Mouse (Mus musculus) C2C12 (cell line): ENCODE results near the gene Ccdc146. TPM values are rescaled to one million over a fixed set of nuclear protein-coding genes. Genes with fewer than 3 reads are reported as not detected.

ENCODE experiments used
- H3K27me3 ChIP-seq: one replicate; pipeline ENCODE4 v1.6.1; 2011; ENCODE audit not compliant: control insufficient read depth, insufficient read depth, insufficient read length
- H3K36me3 ChIP-seq: one replicate; pipeline ENCODE4 v1.6.1; 2011; ENCODE audit not compliant: control insufficient read depth, insufficient read depth
- H3K4me3 ChIP-seq: one replicate; pipeline ENCODE4 v1.5.1; 2011; ENCODE audit warnings: mild to moderate bottlenecking, control low read depth; ENCODE audit not compliant: poor library complexity, insufficient read depth, severe bottlenecking
- H3K79me2 ChIP-seq: one replicate; pipeline ENCODE4 v1.6.1; 2011; ENCODE audit not compliant: control insufficient read depth, insufficient read depth
- H3K79me3 ChIP-seq: one replicate; pipeline ENCODE4 v1.6.1; 2011; ENCODE audit warnings: low read depth, control low read depth
- H3ac ChIP-seq: one replicate; pipeline ENCODE3; 2011; ENCODE audit warnings: low read depth; ENCODE audit not compliant: control insufficient read depth, insufficient read length
- CEBPB ChIP-seq: IDR thresholded peaks from one replicate; pipeline ENCODE4 v1.6.1; 2011; ENCODE audit warnings: low read depth, mild to moderate bottlenecking, control low read depth, moderate library complexity
- CTCF ChIP-seq: IDR thresholded peaks from one replicate; pipeline ENCODE4 v1.5.1; 2011; ENCODE audit not compliant: control insufficient read depth, insufficient read depth, insufficient read length
- FOSL1 ChIP-seq: IDR thresholded peaks from one replicate; pipeline ENCODE4 v1.8.0; 2011; ENCODE audit warnings: mild to moderate bottlenecking, low read length; ENCODE audit not compliant: poor library complexity, insufficient read depth, severe bottlenecking
- MAX ChIP-seq: IDR thresholded peaks from one replicate; pipeline ENCODE4 v1.6.1; 2011; ENCODE audit warnings: mild to moderate bottlenecking, control low read depth
- MYOD1 ChIP-seq: IDR thresholded peaks from one replicate; pipeline ENCODE4 v1.6.1; 2011; ENCODE audit warnings: low read depth; ENCODE audit not compliant: control insufficient read depth, insufficient read length
- MYOG ChIP-seq: IDR thresholded peaks from one replicate; pipeline ENCODE4 v1.6.1; 2011; ENCODE audit not compliant: control insufficient read depth, insufficient read length; ENCODE audit errors: extremely low read depth
- USF1 ChIP-seq: IDR thresholded peaks from one replicate; pipeline ENCODE4 v1.6.1; 2011; ENCODE audit warnings: low read depth, mild to moderate bottlenecking, control low read depth, moderate library complexity
- polyA plus RNA-seq: library from polyadenylated mRNA; unstranded; fragments of >200 nt; fragmentation: generic; extraction: Trizol; gene quantifications from one replicate; pipeline ENCODE4 v1.2.1, GENCODE M21; 2012; ENCODE audit warnings: missing spikeins

Gene Ccdc146
- polyA plus RNA-seq, 1 experiment: not detected

- no peak overlapping the region for H3K4me3 ChIP-seq
- no peaks in the 10 kb centered on the region for H3K79me2 ChIP-seq
- no peaks in the 10 kb centered on the region for H3K79me3 ChIP-seq
- no peak overlapping the region for H3ac ChIP-seq
- H3K36me3 ChIP-seq: peaks cover 9% of the 10 kb centered on the region
- TF ChIP-seq USF1 (no peak), CEBPB (no peak), FOSL1 (no peak), MYOG (no peak), CTCF (no peak), MAX (no peak), MYOD1 (no peak)
- H3K27me3 ChIP-seq: no peaks in the 10 kb centered on the region
Observed at GRCm38 (mm10) chr5:21261202-21261844, 163.2 kb downstream of the Ccdc146 start.

- no peak for TF ChIP-seq MAX
- TF ChIP-seq USF1: no peak
- TF ChIP-seq CEBPB: no peak
- no peak for TF ChIP-seq CTCF
- TF ChIP-seq FOSL1: no peak
- no peak for TF ChIP-seq MYOD1
- TF ChIP-seq MYOG: no peak
- Histone ChIP-seq H3K79me3 (no peaks in the 10 kb centered on the region), H3K36me3 (peaks cover 9% of the 10 kb centered on the region), H3K27me3 (no peaks in the 10 kb centered on the region), H3K4me3 (no peak overlapping the region), H3ac (no peak overlapping the region), H3K79me2 (no peaks in the 10 kb centered on the region)
Observed at GRCm38 (mm10) chr5:21260746-21261145, 163.7 kb downstream of the Ccdc146 start.

- Histone ChIP-seq H3K36me3 (peaks cover 9% of the 10 kb centered on the region), H3K27me3 (no peaks in the 10 kb centered on the region), H3K79me2 (no peaks in the 10 kb centered on the region), H3K4me3 (no peak overlapping the region), H3ac (no peak overlapping the region), H3K79me3 (no peaks in the 10 kb centered on the region)
- TF ChIP-seq CTCF: no peak
- TF ChIP-seq MAX: no peak
- no peak for TF ChIP-seq MYOD1
- no peak for TF ChIP-seq CEBPB
- TF ChIP-seq USF1: no peak
- no peak for TF ChIP-seq FOSL1
Observed at GRCm38 (mm10) chr5:21257806-21258205, 166.7 kb downstream of the Ccdc146 start.

- no peak overlapping the region for H3K4me3 ChIP-seq
- H3K36me3 ChIP-seq: peaks cover 9% of the 10 kb centered on the region
- H3ac ChIP-seq: no peak overlapping the region
- H3K79me3 ChIP-seq: no peaks in the 10 kb centered on the region
- H3K79me2 ChIP-seq: no peaks in the 10 kb centered on the region
- H3K27me3 ChIP-seq: no peaks in the 10 kb centered on the region
- TF ChIP-seq USF1 (no peak), MYOD1 (no peak), MYOG (no peak), CEBPB (no peak), CTCF (no peak), FOSL1 (no peak), MAX (no peak)
Observed at GRCm38 (mm10) chr5:21257126-21257525, 167.4 kb downstream of the Ccdc146 start.

- TF ChIP-seq CEBPB: no peak
- TF ChIP-seq FOSL1: no peak
- TF ChIP-seq CTCF: no peak
- no peak for TF ChIP-seq MAX
- TF ChIP-seq MYOG: no peak
- TF ChIP-seq MYOD1: no peak
- TF ChIP-seq USF1: no peak
- Histone ChIP-seq H3ac (no peak overlapping the region), H3K79me3 (no peaks in the 10 kb centered on the region)
Observed at GRCm38 (mm10) chr5:21255551-21256132, 168.8 kb downstream of the Ccdc146 start.

More at GRCm38 (mm10) chr5:21255551-21256132, 168.8 kb downstream of the Ccdc146 start:
- no peaks in the 10 kb centered on the region for H3K79me2 ChIP-seq
- H3K36me3 ChIP-seq: peaks cover 9% of the 10 kb centered on the region
- no peaks in the 10 kb centered on the region for H3K27me3 ChIP-seq
- no peak overlapping the region for H3K4me3 ChIP-seq
